ENCODE assay signal across 12 mouse cellular contexts in the genomic region with DNA sequence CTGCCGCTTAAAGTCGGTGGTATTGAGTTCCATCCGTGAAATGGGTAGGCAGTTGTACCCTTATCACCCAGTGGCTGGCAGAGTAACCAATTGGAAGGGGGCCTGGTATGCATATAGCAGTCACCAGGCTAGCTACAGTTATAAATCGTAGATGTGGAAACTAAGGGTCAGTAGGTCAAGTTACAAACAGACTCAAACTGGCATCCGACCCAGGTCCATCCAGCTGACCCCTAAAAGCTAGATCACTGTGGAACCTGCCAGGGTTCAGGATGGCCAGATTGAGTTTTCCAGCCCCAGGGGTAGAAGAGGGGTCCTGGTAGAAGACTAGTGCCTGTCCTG. TPM values are rescaled to one million over a fixed set of nuclear protein-coding genes. Genes with fewer than 3 reads are reported as not detected.
DNase-seq lines count a peak whose midpoint lies in the region; ATAC-seq lines count a peak whose summit lies in the region.
"Had no signal": no experiment of that assay in that cellular context is flagged by ENCODE, and none has a peak within 500 bp of the region (broad histone marks: within the 10 kb centered on the region; RNA-seq: fewer than 3 reads in every experiment).

No protein-coding gene starts in this region.

- 39% methylated on average over 5 of the region's 5 CpGs for WGBS in forebrain, embryonic 12.5 days
- WGBS in forebrain, embryonic 15.5 days: 37% methylated on average over 5 of the region's 5 CpGs
- WGBS in neural tube, embryonic 11.5 days: 34% methylated on average over 5 of the region's 5 CpGs
- WGBS in midbrain, embryonic 14.5 days: 28% methylated on average over 5 of the region's 5 CpGs

- H3K4me2 ChIP-seq in forebrain, embryonic 12.5 days: peak overlapping the region; percentile 42; the same call in 1 of the 2 replicates
- no peak overlapping the region for H3K4me2 ChIP-seq in forebrain, embryonic 15.5 days (replicated peaks)
- H3K4me2 ChIP-seq in neural tube, embryonic 11.5 days (ENCODE audit: low read depth): peak overlapping the region; percentile 35
- no peak overlapping the region for H3K4me2 ChIP-seq in midbrain, embryonic 14.5 days (ENCODE audit: low read length)

- H3K4me1 ChIP-seq in forebrain, embryonic 12.5 days: peaks cover 94% of the 10 kb centered on the region
- H3K4me1 ChIP-seq in forebrain, embryonic 15.5 days: peaks cover 21% of the 10 kb centered on the region
- H3K4me1 ChIP-seq in neural tube, embryonic 11.5 days (ENCODE audit: control insufficient read depth, insufficient read depth, low read length): peaks cover 44% of the 10 kb centered on the region
- peaks cover 46% of the 10 kb centered on the region for H3K4me1 ChIP-seq in midbrain, embryonic 14.5 days (ENCODE audit: control insufficient read depth, insufficient read depth, low read length)

- no peaks in the 10 kb centered on the region for H3K36me3 ChIP-seq in forebrain, embryonic 12.5 days (replicated peaks)
- H3K36me3 ChIP-seq in forebrain, embryonic 15.5 days: no peaks in the 10 kb centered on the region
- H3K36me3 ChIP-seq in neural tube, embryonic 11.5 days (ENCODE audit: control insufficient read depth, insufficient read depth, low read length): no peaks in the 10 kb centered on the region; the same call in 1 of the 2 replicates
- H3K36me3 ChIP-seq in midbrain, embryonic 14.5 days (ENCODE audit: control insufficient read depth, insufficient read depth, low read length): no peaks in the 10 kb centered on the region

- ATAC-seq in forebrain, embryonic 12.5 days (ENCODE audit: low FRiP score): no peak
- ATAC-seq in forebrain, embryonic 15.5 days (replicated peaks): no peak
- peak; percentile 4 for ATAC-seq in neural tube, embryonic 11.5 days (ENCODE audit: insufficient read depth, low FRiP score, low TSS enrichment)
- no peak for ATAC-seq in midbrain, embryonic 14.5 days (ENCODE audit: low FRiP score, low TSS enrichment)
- ATAC-seq in erythroid progenitor cell, adult 5-6 weeks (replicated peaks; ENCODE audit: low FRiP score, poor library complexity, severe bottlenecking): no peak

- H3K9me3 ChIP-seq in forebrain, embryonic 12.5 days: no peaks in the 10 kb centered on the region
- no peaks in the 10 kb centered on the region for H3K9me3 ChIP-seq in forebrain, embryonic 15.5 days
- no peaks in the 10 kb centered on the region for H3K9me3 ChIP-seq in neural tube, embryonic 11.5 days (ENCODE audit: control insufficient read depth, low read length)
- no peaks in the 10 kb centered on the region for H3K9me3 ChIP-seq in midbrain, embryonic 14.5 days (ENCODE audit: control insufficient read depth, low read length)

- no peak for DNase-seq in neural tube, embryonic 11.5 days (ENCODE audit: low spot score)
- DNase-seq in neural tube, embryonic 10.5 days (ENCODE audit: extremely low spot score, low spot score): no peak
- DNase-seq in kidney, postnatal 36 days: peak; percentile 68 to 79
- no peak for DNase-seq in midbrain, embryonic 14.5 days
- no peak for DNase-seq in left cerebral cortex, adult 9 months (ENCODE audit: low spot score in 2 of 2)
- DNase-seq: cerebellum, adult 9-11 months; heart, adult 11 months; lung, postnatal 10 days had no signal

- H3K27ac ChIP-seq in forebrain, embryonic 12.5 days: peak overlapping the region; percentile 95
- no peak overlapping the region for H3K27ac ChIP-seq in forebrain, embryonic 15.5 days (replicated peaks)
- H3K27ac ChIP-seq in neural tube, embryonic 11.5 days (ENCODE audit: low read depth, low read length): peak overlapping the region; percentile 95
- H3K27ac ChIP-seq in midbrain, embryonic 14.5 days (replicated peaks; ENCODE audit: low read depth, low read length): peak overlapping the region; percentile 83
- H3K27ac ChIP-seq: left cerebral cortex, adult 2 months had no signal

- no peak overlapping the region for H3K4me3 ChIP-seq in forebrain, embryonic 12.5 days (replicated peaks)
- no peak overlapping the region for H3K4me3 ChIP-seq in forebrain, embryonic 15.5 days
- H3K4me3 ChIP-seq in neural tube, embryonic 11.5 days (ENCODE audit: low read depth, low read length): no peak overlapping the region
- no peak overlapping the region for H3K4me3 ChIP-seq in midbrain, embryonic 14.5 days (replicated peaks; ENCODE audit: low read depth, low read length)
- H3K4me3 ChIP-seq: left cerebral cortex, adult 2 months had no signal

- peaks cover 12% of the 10 kb centered on the region; the same call in 1 of the 2 replicates for H3K27me3 ChIP-seq in forebrain, embryonic 12.5 days
- no peaks in the 10 kb centered on the region for H3K27me3 ChIP-seq in forebrain, embryonic 15.5 days
- H3K27me3 ChIP-seq in neural tube, embryonic 11.5 days (ENCODE audit: control insufficient read depth, insufficient read depth, low read length): no peaks in the 10 kb centered on the region
- no peaks in the 10 kb centered on the region for H3K27me3 ChIP-seq in midbrain, embryonic 14.5 days (ENCODE audit: control insufficient read depth, insufficient read depth, low read length)

- H3K9ac ChIP-seq in forebrain, embryonic 12.5 days: no peak overlapping the region
- no peak overlapping the region for H3K9ac ChIP-seq in forebrain, embryonic 15.5 days (replicated peaks)
- peak overlapping the region; percentile 54; the same call in 1 of the 2 replicates for H3K9ac ChIP-seq in neural tube, embryonic 11.5 days (ENCODE audit: low read length)
- no peak overlapping the region for H3K9ac ChIP-seq in midbrain, embryonic 14.5 days (replicated peaks; ENCODE audit: low read length)

RNA-seq across cellular contexts. Expression of a gene that starts 7.5 kb away (rescaled TPM):
- 4.9 and 6.4 TPM in 2 replicates for polyA plus RNA-seq in forebrain, embryonic 12.5 days (2016; fragmentation: Nextera tagmentation; extraction: Ambion mirVana)
- 1.8 and 2.4 TPM in 2 replicates for polyA plus RNA-seq in forebrain, embryonic 15.5 days (2015; fragmentation: Nextera tagmentation; extraction: Ambion mirVana)
- 11.8 TPM in 2 replicates for polyA plus RNA-seq in neural tube, embryonic 11.5 days (2014; fragmentation: Nextera tagmentation; extraction: Ambion mirVana)
- polyA plus RNA-seq in midbrain, embryonic 14.5 days (2014; fragmentation: Nextera tagmentation; extraction: Ambion mirVana): 2.6 and 6.4 TPM in 2 replicates
- 1.1 TPM in 1 of 2 replicates, not detected in the other for total RNA-seq in erythroid progenitor cell, adult 5-6 weeks (2015; ENCODE audit: low replicate concordance)
- 0.64 TPM in 1 of 2 replicates, not detected in the other for total RNA-seq in erythroid progenitor cell, adult 5-6 weeks (2017; ENCODE audit: low replicate concordance)

RNA-seq across cellular contexts. Expression of a gene that starts 37.1 kb away (rescaled TPM):
- 16.9 and 19.9 TPM in 2 replicates for polyA plus RNA-seq in forebrain, embryonic 12.5 days (2016; fragmentation: Nextera tagmentation; extraction: Ambion mirVana)
- polyA plus RNA-seq in forebrain, embryonic 15.5 days (2015; fragmentation: Nextera tagmentation; extraction: Ambion mirVana): 12.0 and 14.6 TPM in 2 replicates
- 18.7 and 21.6 TPM in 2 replicates for polyA plus RNA-seq in neural tube, embryonic 11.5 days (2014; fragmentation: Nextera tagmentation; extraction: Ambion mirVana)
- polyA plus RNA-seq in midbrain, embryonic 14.5 days (2014; fragmentation: Nextera tagmentation; extraction: Ambion mirVana): 14.4 and 17.1 TPM in 2 replicates
- 143 and 156 TPM in 2 replicates for total RNA-seq in erythroid progenitor cell, adult 5-6 weeks (2015; ENCODE audit: low replicate concordance)
- total RNA-seq in erythroid progenitor cell, adult 5-6 weeks (2017; ENCODE audit: low replicate concordance): 66.2 and 68.6 TPM in 2 replicates

RNA-seq across cellular contexts. Expression of a gene that starts 60.0 kb away (rescaled TPM):
- 129 and 137 TPM in 2 replicates for polyA plus RNA-seq in forebrain, embryonic 12.5 days (2016; fragmentation: Nextera tagmentation; extraction: Ambion mirVana)
- 62.9 and 63.2 TPM in 2 replicates for polyA plus RNA-seq in forebrain, embryonic 15.5 days (2015; fragmentation: Nextera tagmentation; extraction: Ambion mirVana)
- 50.6 and 54.6 TPM in 2 replicates for polyA plus RNA-seq in neural tube, embryonic 11.5 days (2014; fragmentation: Nextera tagmentation; extraction: Ambion mirVana)
- polyA plus RNA-seq in midbrain, embryonic 14.5 days (2014; fragmentation: Nextera tagmentation; extraction: Ambion mirVana): 39.6 and 59.8 TPM in 2 replicates
- total RNA-seq in erythroid progenitor cell, adult 5-6 weeks (2015; ENCODE audit: low replicate concordance): 153 and 169 TPM in 2 replicates
- total RNA-seq in erythroid progenitor cell, adult 5-6 weeks (2017; ENCODE audit: low replicate concordance): 248 and 299 TPM in 2 replicates

Comparison
In these comparisons a context has a peak if more than half of its experiments do, and no peak if none do; other contexts are left out.
1. H3K4me2 ChIP-seq: peak in forebrain, embryonic 12.5 days (single experiment) and neural tube, embryonic 11.5 days (single experiment); none in forebrain, embryonic 15.5 days (single experiment) and midbrain, embryonic 14.5 days (single experiment).
2. DNase-seq: peak in kidney, postnatal 36 days (2 of 2); none in neural tube, embryonic 11.5 days (single experiment), neural tube, embryonic 10.5 days (single experiment), midbrain, embryonic 14.5 days (single experiment) and left cerebral cortex, adult 9 months (0 of 2).